Mouse (Mus musculus) kidney, postnatal 4 days (tissue): ENCODE measurements around the gene Dusp15.

Experiments used
- DNase-seq, 2 experiments: peaks; one replicate each; pipeline ENCODE4 v3.0.0; 2021; ENCODE audit warnings: mixed read lengths in 2 of 2

Dusp15 gene

DNA sequence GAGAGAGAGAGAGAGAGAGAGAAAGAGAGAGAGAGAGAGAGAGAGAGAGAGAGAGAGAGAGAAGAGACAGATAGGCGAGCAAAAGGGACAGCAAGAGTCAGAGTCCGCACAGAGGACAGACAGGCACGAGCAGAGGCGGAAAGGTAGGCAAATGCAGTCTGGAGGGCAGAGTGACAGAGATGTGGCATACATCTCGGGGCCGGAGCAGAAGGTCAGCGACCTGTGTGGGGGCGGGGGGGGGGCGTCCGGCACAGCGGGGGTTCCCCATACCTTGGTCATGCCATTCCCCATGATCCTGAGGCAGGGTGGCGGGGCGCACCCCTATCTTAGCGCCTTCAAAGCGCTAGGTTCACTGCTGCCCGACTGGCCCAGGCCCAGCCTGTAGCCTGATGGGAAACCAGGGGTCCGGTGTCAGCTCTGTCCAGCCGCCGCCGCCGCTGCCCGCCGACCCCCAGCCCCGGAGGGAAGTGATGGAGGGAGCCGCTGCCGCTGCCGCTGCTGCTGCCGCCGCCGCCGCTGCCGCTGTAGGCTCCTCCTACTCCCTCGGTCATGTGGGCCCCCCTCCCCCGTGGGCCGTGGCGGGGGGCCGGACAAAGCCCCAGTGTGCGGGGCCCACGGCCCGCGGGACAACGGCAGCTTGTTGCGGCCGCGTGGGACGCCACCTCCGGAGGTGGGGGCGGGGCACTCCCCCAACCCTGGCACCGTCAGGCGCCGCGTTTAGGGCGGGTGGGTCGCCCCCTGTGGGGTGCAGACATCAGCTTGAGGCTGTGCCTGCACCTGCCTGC is at the start of gene Dusp15:
Dusp15 (minus strand) TSS at position 634 of the 785 bp plus-strand sequence.
- DNase-seq = peak; percentile 45 to 63

DNA sequence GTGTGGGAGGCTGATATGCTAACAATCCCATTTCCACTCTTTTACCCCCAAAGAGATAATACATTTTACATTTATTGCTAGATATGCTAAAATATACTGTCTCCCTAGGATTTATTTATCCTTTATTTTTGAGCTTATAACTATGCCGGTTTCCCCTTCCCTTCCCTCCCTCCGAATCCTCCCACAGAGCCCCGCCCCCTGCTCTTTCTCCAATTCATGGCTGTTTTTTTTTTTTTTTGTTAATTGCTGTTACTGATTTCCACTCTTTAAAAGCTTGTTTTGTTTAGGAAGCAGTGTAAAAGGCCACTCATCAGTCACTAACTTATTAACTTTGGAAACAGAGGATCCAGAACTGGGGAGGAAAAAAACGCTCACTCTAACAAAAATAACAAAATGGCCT is 45.5 kb upstream of the Dusp15 start:
- peak; percentile 53 to 66 for DNase-seq

DNA sequence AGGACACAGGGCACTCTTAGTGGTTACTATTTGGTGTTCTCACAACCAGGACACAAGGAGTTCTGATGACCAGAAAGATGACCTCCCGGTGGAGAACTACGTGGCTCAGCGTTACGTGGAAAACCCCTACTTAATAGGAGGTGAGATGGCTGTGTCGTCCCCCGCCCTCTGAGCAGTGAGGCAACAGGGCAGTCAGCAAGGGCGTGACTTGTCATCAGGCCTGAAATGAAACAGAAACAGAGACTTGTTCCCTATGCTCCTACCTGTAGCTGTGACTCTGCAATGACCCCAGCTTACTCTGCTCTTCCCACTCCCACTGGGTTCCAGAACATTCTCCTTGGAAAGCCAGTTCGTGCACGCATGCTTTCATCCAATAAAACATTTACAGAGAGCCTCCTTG is 40.0 kb upstream of the Dusp15 start:
- no peak for DNase-seq

DNA sequence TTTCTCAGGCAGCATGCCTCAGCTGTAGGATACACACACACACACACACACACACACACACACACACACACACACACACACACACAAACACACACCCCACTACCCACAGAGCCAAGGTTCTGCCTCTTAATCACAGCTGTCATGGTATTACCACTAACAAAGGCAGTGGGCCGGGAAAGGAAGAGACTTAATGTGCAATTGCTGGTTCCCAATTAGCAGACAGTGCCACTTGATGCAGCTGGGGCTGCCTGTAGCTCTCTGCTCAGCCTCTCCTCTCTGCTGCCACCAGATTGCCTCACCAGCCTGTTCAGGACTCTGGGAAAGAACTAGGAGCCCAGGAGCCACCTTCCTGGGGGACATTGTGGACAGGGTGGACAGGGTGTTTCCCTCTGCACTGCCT is 34.1 kb upstream of the Dusp15 start:
- no peak for DNase-seq

DNA sequence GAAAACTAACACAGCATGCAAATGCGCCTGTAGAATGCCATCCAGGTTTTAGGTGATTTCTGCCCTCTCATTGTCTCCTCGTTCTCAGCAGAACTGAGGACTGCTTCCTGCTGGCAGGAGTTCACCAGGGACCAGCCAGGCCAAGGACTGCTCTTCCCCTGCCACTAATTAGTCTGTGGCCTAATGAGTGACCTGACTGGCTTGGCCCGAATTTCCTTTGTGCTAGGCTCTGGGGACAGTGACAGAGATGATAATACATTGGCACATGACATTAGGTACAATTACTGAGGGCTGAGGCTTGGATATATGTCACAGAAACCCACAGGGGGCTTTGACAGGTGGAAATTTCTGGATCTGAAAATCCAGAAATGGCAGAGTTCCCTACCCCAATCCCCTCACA is 25.5 kb upstream of the Dusp15 start:
- DNase-seq = no peak

DNA sequence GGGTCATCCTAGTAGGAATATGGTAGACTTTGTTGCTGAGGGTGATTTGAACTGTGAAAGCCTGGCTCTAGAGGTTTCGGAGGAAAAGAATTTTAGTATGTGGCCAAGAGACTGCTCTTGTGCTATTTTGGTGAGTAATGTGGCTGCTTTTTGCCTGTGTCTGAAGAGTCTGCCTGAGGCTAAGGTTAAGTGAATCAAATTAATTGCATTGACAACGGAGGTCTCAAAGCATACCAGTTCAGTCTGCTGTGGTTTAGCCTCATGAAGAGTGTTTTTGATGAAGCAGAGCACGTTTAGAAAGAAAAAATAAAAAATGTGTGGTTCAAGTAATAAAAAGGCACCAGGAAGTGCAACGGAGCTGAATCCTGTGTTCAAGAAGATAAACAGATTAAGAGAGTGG is 14.1 kb upstream of the Dusp15 start:
- no peak for DNase-seq

DNA sequence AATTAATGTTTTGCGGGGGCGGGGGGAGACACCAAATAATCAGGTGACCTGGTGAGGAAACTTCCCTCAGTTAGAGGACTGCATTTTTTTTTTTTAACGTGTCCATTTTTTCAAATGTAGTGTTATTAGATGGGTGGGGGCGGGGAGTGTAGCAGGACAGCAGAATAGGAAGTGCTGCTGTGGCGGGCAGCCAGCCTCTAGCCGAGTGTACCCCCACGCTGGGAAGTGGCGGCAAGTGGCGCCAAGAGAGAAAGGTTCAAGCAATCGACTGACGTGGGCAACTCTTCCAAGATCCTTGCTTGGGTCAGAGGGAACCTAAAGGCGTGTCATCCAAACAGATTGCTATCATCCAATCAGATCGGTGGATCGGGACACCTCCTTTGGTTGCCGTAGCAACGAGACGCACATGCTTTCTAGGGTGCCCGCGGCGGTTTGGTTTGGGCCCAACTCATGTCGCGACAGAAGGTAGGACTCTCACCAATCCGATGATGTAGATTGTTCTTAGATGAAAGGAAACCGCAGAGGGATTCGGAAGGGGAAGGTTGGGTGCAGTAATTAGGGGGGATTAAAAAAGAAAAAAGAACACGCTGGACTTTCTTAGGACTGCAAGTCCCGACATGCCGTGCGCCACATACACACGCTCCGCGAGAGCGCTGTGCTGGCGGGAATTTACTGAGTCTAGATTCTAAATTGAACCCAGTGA is 10.7 kb upstream of the Dusp15 start, which contains the start of gene Ttll9:
Ttll9 (plus strand) TSS at position 395 of the 703 bp plus-strand sequence.
- peak; percentile 80 to 85 for DNase-seq

DNA sequence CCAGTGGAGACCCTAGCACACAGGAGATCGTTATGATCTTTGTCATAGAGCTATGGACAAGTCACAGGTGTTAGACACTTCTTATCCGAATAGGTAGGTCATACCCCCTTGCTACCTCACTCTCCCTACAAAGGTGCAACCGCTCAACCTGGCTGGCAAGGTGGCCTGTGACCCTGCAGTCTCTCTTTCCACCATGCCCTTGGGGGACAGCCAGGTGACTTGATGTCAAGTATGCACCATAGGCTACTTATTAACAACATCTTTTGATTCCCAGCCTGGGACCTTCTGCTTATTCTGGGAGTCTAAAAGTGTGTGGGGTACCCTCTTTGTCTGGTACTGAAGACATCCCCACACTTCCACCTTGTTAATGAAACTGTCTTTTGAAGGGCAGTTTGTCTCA is 6.6 kb upstream of the Dusp15 start:
- peak in 1 of 2 experiments; percentile 37 for DNase-seq

DNA sequence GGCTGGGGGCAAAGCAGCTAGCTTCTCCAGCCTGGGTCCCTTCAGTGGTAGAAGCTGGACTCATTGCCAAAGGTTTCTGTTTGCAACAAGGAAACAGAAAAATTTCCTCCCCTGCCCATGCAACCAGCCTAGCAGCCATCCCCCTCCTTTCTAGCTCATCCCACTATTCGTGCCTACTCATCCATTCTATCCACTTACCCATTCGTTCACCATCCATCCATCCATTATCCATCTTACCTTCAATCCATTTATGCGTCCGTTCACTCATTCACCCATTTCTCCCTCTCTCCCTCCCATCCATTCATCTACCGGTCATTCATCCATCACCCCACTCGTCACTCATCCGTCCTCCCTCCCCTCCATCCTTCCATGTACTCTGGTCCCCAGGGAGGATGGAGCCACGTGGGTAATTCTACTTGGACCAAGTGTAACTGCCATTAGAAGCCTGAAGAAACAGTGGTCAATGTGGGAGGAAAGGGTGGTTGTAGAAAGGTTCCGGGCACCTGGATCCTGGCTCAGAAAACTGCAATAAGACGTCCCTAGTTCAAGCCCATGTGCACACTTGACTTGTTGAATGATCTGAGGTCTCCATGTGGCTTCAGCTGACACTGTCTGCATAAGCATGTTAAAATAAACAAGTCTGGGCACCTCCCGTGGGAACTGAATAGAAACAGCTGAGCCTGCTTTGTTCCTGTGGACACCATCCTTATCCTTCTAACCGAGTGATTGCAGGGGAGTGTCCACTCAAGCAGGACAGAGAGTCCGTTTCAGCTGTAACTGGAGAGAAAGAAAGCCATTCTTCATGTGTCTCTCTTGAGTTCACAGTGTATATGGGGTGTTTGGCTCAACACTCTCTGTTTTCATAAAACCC is 587 bp upstream of the Dusp15 start:
- DNase-seq = peak in 1 of 2 experiments; percentile 30

DNA sequence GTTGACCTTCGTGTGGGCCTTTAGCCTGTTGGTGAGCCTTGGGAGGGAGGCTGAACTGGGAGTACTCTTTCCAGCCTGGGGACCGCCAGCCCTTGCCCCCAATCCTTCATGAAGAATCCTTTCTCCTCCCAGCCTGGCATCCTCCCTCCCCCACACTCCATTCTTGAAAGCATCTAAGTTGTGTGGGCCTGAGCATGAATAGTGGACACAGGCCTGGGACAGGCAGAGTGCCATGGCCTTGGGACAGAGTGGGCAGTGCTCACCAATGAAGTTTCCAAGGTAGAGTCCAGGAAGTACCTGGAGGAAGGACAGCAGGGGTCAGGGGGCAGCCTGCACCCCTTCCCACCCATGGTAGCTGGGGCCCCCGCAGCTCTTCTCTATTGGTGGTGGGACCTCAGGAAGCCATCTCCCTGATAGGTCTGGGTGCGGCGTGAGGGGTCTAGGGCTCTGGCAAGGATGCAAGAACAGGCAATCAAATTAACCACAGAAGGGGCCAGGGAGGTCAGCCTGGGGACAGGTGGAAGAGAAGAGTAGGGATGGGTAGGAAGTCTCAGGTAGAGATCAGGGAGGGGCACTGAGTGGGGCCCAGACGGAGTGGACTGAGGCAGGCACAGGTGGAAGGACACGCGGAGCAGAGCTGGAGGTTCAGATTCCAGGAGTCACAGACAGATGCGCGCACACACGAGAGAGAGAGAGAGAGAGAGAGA is 987 bp downstream of the Dusp15 start:
- peak in 1 of 2 experiments; percentile 35 for DNase-seq

DNA sequence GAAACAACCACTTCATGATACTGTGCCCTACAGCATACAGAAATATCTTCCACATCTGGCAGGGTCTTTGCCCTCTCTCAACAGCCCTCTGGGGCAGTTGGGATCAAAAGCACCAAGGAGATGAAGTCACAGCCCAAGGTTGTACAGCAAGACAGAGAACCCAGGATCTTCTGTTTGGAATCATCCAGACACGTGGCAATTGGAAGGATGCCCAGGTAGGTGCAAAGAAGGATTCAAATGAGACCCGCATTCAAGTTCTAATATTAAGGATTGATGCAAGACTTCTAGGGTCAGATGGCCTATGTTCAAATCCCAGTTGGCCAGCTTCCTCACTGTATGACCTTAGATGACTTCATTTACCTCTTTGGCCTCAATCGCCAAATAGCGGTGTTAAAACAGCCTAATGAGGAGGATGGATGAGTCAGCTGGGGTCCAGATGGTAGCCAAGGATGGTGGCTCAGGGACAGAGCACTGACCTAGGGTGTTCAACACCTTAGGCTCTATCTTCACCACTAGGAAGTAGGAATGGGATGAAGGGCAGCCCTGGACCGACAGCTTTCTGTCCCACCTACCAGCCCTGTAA is 3.0 kb downstream of the Dusp15 start:
- no peak for DNase-seq

DNA sequence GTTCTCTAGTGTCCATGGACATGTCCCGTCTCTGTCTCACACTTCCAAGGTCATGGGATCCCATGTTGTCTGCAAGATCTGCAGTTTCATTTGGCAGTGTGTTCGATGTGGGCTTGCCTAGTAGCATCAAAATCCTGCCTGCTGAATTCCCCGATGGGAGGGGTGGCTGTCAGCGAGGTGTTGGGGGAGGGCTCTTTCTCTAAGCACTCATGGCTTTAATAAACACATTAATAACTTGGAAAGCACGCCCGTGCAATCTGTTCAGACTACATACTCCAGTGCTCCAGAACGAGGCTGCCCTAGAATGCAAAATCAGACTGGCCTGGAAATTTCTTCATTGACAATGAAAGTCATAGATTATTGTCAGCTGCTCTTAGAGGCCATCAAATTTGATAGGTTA is 4.4 kb downstream of the Dusp15 start:
- DNase-seq = no peak

DNA sequence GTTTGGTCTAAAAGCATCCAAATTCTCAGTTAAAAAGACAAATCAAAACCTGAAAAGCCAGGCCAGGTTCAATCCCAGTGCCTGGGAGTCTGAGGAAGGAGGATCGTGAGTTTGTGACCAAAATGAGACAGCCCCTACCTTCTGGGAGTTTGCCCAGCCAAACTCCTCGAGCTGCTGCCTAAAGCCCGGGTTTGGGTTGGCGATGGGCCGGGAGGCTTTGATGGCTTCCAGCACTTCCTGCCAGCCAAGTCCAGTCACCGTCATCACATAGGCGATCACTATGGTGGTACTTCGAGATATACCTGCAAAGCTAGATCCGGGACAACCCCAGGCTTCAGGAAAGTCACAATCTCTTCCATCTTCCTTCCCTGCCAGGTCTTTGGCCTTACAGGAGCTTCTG is 7.5 kb downstream of the Dusp15 start:
- DNase-seq = no peak

DNA sequence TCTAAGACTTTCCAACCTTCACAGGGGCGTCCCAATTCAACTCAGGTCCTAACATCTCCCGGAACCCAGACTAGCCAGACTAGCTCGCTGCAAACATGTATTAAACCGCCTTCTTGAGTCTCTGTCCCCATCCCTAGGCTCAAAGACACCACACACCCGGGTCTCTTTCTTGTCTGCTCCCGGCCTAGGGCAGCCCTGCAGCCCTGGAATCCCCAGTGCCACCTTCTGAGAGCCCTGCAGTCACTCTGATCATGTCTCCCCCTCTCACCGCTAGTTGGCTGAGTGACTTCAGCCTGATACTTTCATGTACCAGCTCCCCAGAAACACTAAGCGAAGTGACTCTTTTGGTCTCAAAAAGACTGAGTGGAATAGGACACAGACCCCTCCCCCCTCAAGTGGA is 7.9 kb downstream of the Dusp15 start:
- DNase-seq = no peak

DNA sequence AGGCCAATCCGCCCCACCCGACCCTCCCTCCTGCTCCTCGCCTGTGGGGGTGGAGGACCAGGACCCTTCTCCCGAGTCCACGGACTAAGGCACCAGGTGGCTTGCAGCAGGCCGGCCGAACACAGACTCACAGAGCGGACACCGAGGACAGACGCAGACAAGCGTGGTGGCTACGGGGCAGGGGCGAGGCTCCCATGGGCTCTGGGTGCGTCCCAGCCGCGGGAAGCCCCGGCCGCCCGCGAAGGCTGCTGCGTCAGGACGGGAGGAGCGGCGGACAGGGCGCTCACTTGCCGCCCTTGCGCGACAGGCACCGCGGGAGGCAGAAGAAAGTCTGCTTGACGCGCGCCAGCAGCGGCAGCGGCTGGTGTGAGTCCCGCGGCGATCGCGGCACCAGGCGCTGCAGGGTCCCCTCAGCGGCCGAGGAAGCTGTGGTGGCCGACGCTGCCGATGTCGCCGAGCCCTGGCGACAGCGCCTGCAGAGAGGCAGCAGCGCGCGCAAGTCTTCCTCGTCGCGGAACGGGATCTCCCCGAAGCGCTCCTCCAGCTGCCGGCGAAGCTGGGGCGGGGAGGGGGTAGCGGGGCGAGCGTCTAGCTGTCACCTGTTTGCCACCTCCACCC is 8.5 kb downstream of the Dusp15 start:
- DNase-seq = peak in 1 of 2 experiments; percentile 47

DNA sequence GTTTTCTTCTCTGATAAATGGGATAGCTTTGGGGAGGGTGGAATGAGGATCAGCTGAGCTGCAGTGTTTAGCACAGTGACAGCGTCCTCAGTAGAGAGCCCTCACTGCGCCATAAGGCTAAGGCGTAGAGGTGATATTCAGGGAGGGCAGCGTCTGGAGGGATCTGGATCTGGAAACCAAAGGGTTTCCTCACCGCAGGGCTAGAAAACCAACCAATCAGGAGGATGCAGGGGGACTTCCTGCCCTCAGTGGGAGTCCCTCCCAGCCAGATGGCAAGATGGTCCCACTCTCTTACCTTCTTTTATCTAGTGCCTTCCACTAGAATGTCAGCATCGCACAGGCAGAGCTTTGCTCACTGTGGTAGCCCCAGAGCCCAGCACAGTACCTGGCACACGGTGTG is 9.7 kb downstream of the Dusp15 start:
- no peak for DNase-seq

DNA sequence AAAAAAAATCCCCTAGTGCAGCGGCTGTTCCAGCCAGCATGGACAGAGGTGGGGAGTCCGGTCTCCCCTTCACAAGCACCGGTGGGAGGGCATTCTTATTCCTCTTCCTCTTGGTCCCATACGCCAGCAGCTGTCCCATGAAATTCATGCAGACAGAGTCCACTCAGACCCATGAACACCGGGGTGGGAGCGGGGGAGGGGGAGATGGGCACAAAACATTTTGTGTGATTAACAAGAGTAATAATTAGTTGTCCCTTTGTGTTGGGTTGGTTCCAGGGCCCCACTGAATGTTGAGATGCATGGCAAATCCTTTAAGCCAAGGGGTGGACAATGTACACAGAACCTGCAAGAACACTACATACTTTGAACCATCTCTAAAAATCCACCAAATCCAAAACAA is 10.4 kb downstream of the Dusp15 start:
- no peak for DNase-seq

DNA sequence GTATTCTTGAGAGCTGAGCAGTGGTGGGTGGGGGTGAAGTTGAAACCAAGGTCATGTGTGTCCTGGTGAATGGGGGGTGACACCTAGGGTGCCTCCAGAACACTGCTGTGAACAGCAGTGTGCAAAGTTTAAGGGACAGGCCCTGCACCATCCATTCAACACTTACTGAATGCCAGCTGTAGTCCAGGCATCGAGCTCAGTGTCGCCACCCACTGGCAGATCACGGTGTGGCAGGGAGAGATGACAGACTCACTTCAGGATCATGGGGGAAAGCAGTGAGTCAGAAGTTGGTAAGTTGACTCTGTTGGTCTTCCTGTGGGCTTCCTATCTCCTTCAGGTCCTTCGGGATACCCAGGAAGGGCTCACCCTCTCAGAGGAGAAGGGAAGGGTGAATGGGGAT is 11.7 kb downstream of the Dusp15 start:
- DNase-seq = peak; percentile 80 to 83

DNA sequence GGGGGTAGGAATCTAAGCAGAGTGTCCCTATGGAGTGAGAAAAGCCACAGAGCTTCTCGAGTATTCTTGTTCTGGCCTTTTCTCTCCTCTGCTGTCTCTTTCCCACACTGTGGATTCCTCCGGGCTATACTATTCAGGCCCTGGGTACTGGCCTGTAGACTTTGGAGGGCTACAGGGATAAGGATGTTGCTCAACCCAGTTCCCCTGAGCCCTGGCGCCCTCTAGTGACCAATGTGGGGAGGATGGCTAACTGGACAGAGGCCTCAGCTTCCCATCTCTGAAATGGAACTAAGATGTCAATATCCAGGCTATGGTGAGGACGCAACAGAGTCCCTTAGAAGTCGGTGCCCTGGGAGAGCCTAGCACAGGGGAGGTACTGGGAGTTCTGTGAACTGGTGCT is 17.9 kb downstream of the Dusp15 start:
- DNase-seq = peak; percentile 81 to 84

DNA sequence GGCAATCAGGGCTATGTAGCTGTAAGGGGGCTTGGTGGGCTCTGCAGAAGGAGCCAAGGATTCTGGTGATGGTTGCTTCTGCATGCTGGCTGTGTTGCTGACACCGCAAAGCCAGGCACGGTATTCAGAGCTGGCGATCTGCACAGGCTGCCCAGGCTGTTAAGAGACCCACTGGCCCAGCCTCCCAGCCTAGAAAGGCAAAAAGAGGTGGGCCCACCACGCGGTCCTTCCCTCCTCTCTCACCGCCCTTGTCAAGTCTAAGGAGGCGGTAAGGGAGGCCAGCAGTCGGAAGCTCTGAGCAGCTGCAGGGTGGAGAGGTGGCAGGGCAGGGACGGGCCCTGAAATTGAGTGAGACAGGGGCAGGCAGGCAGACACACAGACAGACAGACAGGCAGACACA is 18.4 kb downstream of the Dusp15 start, which contains the start of gene Foxs1:
Foxs1 (minus strand) TSS at position 161 of the 400 bp plus-strand sequence.
- DNase-seq = peak; percentile 70 to 79

DNA sequence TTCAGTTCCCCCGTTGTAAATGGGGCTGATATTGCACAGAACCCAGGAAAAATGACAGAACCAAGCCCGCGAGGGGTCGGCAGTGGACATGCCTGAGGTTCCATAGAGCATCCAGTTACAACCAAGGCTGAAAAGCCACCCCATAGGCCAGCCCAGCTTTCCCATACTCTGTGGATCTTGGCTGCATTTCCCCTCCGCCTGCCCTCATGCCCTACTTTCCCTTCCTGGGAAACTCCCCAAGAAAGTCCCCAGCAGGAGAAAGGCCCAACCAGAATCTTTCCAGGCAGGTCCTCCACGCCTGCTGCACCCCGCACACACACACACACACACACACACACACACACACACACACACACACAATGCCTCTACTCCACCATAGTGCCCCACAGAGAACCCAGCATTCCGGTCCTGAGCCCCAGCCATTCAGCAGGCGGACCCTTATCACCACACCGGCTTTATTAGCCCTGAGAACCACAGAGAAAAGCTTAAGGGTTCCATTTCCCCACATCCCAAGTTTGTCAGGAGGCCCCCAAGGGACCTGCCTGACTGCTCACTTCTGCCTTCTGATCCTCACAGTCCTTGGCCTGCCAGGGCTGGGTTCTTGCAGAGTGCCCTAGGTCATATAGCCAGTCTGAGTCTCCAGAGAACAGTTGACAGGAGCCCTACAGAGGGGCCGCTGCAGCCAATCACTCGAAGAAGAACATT is 19.9 kb downstream of the Dusp15 start:
- peak; percentile 52 to 63 for DNase-seq
